ENCODE assay signal across 1 mouse cellular context in the genomic region with DNA sequence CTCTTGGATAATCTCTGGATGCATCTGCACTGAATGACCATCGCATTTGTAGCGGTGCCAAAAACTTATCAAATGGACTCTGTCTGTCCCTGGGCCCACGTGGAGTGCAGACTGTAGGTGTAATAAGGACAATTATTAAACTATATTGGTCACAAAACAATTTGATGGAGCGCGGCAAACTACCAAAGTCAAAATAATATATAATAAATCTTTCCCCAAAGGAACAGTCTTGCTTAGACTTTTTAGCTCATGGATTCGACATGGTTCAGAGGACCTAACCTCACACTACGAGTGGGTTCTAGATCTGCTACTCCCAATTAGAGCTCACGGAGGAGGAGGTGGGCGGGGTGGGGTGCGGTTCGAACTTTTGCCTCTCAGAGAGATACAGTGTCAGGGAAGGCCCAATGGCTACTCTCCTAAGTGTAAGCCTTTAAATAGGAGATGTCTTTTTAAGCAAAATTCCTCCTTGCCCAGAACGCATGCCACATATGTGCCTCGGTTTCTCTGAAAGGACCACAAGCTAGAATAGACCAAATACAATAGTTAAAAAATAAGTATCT.
TF ChIP-seq lines count a peak whose summit lies in the region.

No protein-coding gene starts in this region.

TF ChIP-seq in MEL, 35 proteins besides CTCF, POLR2A, EP300 and RAD21:
- no peak for TF ChIP-seq MYC (IDR thresholded peaks at IDR 0.05; ENCODE audit: low read depth, low read length)
- TF ChIP-seq ZMIZ1 (IDR thresholded peaks at IDR 0.05; ENCODE audit: low read depth, low read length), result no peak
- no peak for TF ChIP-seq ELF1 (IDR thresholded peaks at IDR 0.05; ENCODE audit: low read depth, low read length)
- no peak for TF ChIP-seq NELFE (IDR thresholded peaks at IDR 0.05; ENCODE audit: low read depth, low read length)
- TF ChIP-seq SMC3 (IDR thresholded peaks at IDR 0.05; ENCODE audit: low read depth, low read length), result no peak
- TF ChIP-seq ZC3H11A (IDR thresholded peaks at IDR 0.05; ENCODE audit: low read depth, low read length), result no peak
- no peak for TF ChIP-seq MAZ (IDR thresholded peaks at IDR 0.05; ENCODE audit: low read depth, low read length)
- no peak for TF ChIP-seq HCFC1 (IDR thresholded peaks at IDR 0.05; ENCODE audit: low read depth, low read length)
- no peak for TF ChIP-seq POLR2AphosphoS2 (IDR thresholded peaks at IDR 0.05; ENCODE audit: low read length)
- no peak for TF ChIP-seq MYB (IDR thresholded peaks at IDR 0.05; ENCODE audit: low read depth, low read length)
- TF ChIP-seq ETS1 (IDR thresholded peaks at IDR 0.05; ENCODE audit: low read depth, low read length), result no peak
- no peak for TF ChIP-seq MAFK (IDR thresholded peaks at IDR 0.05; ENCODE audit: borderline replicate concordance, low read depth, low read length)
- no peak for TF ChIP-seq SIN3A (IDR thresholded peaks at IDR 0.05; ENCODE audit: low read length)
- no peak for TF ChIP-seq KAT2A (conservative IDR thresholded peaks at IDR 0.05; ENCODE audit: low read depth, low read length)
